Mouse (Mus musculus): ENCODE measurements around the gene Morc2a.

The Morc2a gene

DNA sequence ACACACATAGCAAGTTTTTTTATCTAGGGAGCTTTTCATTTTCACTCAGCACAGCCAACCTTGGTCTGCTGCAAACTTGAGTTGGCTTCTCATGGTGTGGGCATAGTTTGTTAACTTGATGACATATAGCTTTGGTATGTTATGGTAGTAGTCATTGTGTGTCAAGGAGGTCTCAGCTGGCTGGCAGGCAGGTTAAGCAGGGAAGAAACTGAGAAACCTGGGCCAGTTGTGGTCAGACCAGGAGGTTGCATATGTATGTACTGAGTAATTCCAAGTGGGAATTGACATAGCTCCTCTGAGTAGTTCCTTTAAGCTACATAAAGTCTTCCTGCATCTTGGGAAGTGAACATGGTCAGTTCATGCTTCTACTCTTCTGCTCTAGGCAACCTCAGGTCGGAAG is 35.2 kb downstream of the Morc2a start:
- DNase-seq (ENCODE audit: extremely low spot score, low spot score): no peak

DNA sequence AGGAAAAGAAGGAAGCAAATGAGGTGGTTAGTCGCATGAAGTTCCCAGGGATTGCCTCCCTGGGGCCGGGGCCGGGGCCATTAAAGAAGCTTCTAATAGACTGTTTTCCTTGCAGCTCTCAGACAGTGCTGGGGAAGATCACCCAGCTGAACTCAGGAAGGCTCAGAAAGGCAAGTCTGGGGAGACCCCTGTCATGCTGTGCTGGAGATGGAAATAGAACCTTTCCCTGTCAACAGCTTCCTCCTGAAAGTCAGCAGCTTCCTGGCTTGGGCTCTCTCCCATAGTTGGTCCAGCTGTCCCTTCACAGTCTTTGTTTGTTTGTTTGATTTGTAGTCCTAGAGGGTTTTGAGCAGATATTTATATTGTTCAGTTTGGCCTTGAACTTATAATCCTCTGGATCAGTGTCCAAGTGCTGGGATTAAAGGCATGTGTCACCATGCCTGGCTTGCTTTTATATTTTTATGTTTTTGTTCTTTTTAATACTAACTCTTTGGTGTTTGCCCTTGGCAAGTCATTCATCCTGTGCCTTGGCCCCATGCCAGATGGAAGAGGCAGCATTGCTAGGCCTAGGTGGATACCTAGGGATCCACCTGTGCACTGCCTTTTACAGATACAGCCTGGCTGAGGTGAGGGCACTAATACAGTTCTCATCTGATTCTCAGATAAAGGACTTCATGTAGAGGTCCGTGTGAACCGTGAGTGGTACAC is 35.9 kb downstream of the Morc2a start:
- DNase-seq (ENCODE audit: extremely low spot score, low spot score): no peak

DNA sequence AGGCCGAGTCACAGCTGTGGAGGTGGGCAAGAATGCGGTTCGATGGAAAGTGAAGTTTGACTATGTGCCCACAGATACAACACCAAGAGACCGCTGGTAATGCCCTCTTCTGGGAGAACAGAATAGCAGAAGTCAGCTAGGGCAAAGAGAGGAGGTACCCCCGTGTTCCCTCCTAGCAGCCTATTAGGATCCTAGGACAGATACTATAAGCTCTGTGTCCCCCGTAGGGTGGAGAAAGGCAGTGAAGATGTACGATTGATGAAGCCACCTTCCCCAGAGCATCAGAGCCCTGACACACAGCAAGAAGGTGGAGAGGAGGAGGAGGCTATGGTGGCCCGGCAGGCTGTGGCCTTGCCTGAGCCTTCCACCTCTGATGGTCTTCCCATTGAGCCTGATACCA is 36.4 kb downstream of the Morc2a start:
- no peak for DNase-seq (ENCODE audit: extremely low spot score, low spot score)

DNA sequence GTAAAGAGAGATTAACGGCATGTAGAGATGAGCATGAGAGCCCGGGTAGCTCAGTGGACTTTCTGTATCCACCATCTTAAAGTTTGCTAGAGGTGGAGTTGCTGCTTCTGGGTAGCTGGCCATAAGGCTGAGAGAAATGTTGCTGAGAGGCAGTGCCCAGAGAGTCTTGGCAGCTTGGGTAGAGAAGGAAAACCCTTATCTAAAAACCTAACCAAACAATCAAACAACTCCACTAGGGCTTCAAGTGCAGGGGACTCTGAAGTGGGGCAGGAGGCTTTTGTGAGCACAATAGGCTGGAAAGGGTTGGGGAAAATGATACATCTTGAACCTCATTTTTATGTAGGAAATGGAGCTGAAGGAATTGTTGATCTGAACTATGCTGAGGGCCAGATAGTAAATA is 37.3 kb downstream of the Morc2a start:
- DNase-seq (ENCODE audit: extremely low spot score, low spot score): no peak

DNA sequence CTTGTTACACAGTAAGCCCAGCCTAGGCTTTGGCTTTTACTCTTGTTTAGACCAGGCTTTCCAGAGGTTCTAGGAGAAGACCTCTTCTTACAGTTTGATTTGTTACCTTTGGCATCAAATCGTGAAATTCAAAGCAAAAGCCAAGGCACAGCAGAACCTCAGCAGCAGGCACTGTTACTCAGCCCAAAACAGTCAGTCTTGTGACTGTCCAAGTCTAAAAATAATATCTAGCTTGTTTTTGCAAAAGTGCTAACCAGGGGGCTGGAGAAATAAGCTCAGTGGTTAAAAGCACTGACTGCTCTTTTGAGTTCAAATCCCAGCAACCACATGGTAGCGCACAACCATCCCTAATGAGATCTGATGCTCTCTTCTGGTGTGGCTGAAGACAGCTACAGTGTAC is 37.9 kb downstream of the Morc2a start:
- DNase-seq (ENCODE audit: extremely low spot score, low spot score): no peak

DNA sequence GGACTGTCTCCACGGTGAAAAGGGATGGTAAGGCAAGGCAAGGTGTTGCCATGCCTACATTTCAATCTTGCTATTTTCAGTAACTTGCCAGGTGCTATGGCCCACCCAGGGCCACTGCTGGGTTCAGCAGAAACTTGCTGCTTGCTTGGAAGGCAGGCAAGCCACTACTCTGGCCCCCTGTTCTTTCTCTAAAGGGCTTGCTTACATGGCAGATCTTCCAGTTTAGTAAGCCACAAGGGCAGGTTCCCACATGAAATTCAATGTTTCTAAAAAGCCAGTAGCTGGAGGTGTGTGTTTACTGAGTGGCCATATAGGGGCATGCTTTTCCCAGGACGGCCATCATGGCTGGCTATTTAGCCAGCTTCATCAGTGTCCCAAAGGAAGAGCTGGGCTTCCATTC is 42.8 kb downstream of the Morc2a start:
- DNase-seq (ENCODE audit: extremely low spot score, low spot score): no peak

DNA sequence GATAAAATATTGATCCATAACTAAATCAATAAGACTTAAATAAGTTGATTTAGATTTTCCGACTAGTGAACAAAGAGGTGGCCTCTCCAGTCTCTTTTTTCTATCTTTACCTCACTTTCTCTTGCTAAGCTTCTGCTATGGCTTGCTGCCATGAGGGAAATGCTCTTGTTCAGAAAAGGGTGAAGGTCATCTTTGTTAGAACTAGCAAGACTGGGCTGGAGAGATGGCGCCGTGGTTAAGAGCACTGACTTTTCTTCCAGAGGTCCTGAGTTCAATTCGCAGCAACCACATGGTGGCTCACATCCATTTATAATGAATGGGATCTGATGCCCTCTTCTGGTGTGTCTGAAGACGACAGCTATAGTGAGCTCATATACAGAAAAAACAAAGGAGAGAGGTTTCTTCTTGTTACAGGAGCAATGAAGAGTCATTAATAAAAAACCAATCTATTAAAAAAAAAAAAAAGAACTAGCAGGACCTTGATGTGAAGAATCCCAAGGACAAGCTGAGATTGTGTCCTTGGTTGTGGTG is 47.2 kb downstream of the Morc2a start:
- DNase-seq (ENCODE audit: extremely low spot score, low spot score): no peak

DNA sequence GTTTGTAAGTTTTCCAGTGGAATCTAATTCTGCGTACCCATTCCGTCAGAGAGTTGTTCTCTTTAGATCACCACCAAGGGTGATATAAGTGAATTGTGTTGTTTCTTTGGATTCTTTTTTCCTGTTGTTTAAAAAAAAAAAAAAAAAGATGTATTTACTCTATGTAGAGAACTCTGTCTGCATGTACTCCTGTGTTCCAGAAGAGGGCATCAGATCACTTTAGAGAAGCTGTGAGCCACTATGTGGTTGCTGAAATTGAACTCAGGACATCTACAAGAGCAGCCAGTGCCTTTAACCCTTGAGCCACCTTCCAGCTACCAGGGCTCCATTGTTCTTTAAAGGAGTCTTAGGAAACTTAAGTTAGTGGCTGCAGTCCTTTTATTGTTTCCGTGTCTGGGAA is 48.5 kb downstream of the Morc2a start:
- no peak for DNase-seq (ENCODE audit: extremely low spot score, low spot score)

DNA sequence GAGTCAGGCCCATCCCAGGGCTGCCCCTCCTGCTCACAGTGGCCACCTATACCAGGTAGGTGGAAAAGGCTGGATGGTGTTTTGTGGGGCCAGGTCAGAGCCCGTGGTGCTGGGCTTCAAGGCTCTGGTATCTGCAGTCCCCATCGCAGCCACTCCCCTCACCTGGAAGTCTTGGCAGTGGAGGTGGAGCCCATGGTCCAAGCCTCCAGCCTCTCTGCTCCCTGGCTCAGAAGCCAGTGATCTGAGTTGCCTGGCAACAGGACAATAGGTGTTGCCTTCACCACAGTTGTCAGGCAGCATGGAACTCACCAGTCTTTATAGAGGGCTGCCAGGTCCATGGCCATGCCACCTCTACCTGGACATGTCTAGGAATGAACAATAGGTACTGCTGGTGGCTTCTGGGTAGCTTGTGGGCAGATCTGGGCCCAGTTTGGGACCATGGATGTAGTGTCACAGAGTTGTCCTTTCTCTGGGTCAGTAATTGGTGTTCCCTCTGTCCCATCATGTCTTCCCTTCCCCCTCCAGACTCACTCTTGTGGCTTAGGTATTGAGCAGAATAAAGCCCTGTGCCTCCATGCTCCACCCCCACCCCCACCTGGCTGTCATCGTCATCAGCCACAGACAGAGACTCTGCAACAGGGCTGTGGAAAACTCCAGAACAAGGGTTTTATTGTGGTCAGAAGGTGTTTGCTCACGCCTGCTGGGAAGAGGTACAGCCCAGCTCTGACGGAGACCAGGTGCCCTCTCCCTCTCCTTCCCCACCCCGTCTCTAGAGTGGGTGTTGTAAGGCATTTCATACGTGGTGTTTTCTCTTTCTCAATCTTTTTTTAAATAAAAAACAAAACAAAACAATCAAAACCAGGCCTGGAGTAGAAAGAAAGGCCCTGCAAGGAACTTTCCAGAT is 54.4 kb downstream of the Morc2a start:
- no peak for DNase-seq (ENCODE audit: extremely low spot score, low spot score)

DNA sequence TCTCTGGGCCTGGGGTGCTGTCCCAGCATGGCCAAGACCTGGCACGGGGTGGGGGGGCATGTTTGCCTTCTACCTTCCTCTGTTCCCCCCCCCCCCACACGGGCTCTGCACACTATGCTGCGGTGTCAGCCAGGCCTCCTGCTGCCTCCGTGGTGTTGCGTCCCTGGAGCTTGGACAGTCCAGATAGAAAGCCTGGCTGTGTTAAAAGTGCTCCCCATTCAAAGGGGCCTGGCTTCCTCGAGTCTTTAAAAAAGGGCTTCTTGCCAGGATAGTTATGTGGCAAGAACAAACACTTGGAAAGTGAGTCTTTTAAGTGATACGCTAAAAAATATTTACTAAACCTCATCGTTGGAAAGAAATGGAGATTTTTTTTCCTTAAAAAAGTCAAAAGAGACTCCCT is 55.4 kb downstream of the Morc2a start:
- DNase-seq (ENCODE audit: extremely low spot score, low spot score): no peak

DNA sequence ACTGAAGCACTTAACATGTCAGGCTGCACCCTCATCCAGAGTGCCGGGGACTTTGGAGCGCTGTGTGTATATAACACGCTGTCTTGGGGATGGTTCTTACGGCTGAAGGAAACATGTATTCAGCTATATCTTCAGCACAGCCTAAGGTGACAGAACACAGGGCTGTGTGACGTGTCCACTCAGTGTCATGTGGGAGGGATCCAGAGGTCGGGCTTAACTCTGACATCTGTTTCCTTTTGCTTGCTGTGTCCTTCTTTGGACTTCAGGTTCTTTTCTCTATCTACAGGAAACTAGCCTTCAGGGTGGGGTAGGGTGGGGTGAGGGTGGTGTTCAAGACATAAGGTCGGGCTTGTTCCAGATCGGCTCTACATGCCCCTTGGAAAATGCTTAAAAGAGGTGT is 58.1 kb downstream of the Morc2a start:
- DNase-seq (ENCODE audit: extremely low spot score, low spot score): no peak

DNA sequence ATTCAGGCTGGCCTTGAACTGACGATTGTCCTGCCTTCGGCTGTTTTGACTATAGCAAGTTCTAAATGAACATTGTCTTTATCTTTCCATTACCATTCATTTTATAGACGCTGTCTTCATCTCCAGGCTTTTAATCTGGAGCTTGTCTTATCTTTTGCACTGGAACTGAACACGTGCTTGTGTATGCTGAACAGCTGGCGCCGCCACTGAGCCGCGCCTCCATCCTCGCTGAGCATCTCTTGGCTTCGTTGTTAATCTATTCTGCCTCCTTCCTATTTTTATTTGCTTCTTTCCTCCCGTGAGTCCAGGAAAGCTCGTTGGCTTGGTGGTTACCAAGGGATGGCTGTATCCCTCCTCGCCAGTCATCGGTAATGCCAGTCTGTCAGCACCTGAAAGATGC is 61.2 kb downstream of the Morc2a start:
- DNase-seq (ENCODE audit: extremely low spot score, low spot score): no peak

DNA sequence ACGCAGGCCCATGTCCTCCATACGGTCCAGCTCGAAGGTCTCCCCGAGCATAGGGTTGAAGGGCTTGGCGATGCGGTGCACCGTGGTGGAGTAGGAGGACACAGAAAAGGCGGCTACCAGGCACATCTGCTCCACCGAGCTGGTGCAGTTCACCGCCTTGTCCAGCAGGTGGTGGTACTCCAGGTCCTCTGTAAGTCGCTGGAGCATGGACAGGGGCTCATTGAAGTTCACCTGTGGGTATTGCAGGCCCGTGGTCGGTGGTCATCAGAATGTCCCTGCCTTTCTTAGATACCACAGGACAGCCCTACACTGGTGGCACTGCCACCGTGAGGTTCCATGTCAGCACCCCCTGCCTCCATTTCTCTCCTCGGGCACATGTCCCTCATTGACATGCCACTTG is 65.5 kb downstream of the Morc2a start:
- peak; percentile 61 for DNase-seq (ENCODE audit: extremely low spot score, low spot score)

DNA sequence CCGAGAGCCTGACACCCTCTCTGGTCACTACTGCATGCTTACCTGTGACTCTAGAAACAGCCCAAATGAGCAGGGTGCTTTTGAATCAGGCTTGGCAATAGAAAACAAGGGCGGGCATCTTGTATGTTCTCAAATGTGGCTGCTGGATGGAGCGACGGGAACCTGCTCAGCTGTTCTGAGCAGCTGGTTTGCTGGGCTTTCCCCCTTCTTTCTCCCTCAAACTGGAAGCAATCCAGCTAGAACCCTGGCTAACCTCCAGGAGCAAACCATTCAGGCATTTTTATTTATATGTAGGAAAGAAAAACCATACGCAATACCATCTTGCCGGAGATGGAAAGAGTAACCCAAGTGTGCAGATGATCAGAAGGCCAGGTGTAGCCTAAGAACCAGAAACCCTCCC is 67.7 kb downstream of the Morc2a start:
- no peak for DNase-seq (ENCODE audit: extremely low spot score, low spot score)

DNA sequence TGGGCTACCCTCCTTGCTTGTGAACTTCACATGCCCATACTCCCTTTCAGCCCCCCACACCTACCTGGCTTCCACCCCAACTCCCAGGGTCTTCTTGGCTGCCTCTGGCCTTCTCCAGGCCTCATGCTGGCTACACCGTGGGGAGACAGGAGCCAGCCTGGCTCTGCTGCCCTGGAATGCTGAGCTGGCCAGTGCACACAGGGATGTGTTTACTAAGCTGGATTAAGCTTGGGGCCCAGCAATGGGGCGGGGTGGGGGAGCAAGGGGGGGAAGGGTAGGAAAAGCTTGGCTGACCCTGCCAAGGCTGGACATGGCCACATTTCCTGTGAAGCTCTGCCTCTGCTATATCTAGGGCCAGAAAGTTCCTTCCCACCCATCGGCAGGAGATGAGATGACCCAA is 73.0 kb downstream of the Morc2a start:
- DNase-seq (ENCODE audit: extremely low spot score, low spot score): no peak

DNA sequence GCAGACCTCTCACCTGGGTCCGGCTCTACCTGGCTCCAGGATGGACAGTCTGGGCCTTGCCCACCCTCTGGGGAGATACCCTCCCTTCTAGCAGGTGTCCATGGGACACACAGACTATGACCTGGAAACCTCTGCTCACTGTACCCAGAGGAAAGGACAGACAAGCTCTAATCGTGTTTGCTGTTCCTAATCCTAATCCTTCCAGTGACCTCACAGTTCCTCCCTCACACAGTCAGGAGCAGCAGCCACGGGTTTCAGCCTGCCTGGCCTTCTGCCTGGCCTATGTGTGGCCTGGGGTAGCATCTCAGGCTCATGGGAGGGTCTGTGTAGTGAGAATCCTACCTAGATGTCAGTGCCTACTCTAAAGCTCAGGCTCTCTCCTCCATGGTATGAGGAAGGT is 73.9 kb downstream of the Morc2a start:
- DNase-seq (ENCODE audit: extremely low spot score, low spot score): no peak

DNA sequence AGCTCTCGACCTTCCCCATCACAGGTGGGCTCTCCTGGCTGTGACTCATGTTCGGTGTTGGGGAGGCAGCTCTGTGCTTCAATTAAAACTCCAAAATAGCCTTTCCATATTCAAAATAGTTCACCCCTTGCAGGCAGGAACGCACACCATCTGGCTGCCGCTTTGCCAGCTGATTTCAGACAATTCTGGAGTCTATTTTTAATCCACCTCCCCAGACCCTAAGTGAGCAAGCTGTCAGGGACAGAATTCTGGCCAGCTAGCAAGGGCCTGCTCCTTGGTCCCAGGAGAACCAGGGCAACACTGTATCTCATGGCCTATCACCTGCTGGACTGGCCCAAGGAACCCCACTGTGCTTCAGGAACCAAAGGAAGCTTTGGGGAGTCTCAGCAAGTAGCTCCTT is 74.9 kb downstream of the Morc2a start:
- DNase-seq (ENCODE audit: extremely low spot score, low spot score): no peak

DNA sequence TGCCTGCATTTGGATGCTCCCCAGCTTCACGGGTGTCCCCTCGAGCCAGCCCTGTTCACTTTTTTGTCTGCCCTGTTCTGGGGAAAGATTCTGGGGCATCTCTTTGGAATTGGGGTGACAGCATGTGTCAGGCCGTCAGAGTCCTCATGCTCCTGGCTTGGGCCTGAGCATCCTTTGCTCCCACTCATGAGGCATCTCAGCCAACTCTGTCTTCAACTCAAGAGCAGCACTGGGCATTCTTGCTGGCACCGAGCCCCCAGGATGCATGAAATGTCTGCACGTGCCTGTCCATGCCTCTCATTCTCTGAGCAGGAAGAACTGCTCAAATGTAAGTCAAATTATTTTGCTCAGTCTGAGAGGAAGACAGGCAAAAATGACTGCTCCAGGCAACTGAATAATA is 75.7 kb downstream of the Morc2a start:
- DNase-seq (ENCODE audit: extremely low spot score, low spot score): no peak

DNA sequence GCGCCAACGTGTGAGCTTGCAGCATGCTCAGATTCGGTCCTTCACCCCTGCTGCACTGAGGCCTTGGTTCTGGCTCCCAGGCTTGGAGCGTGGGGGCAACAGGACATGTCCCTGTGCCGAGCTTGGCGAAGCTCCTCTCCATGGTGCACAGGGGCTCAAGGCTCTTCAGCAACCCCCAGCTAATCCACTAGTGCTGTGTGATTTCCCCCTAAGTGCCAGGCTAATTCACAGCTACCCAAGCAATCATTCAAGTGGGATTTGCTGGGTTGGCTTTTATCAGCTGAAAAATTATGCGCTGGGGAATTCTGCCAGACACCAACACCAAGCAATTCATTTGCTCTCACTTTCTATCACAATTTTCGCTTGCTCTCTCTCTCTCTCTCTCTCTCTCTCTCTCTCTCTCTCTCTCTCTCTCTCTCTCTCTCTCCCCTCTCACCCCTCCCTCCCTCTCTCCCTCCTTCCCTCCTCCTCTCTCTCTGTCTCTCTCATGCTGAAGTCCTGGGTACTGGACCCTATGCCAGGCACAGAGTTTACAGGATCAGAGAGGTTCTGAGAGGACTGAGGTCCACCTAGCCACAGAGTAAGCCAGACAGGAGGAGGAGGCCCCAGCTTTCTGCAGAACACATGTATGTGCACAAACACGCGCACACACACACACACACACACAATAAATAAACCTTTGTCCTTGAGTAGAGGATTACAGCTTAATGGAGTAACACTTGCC is 76.5 kb downstream of the Morc2a start:
- DNase-seq (ENCODE audit: extremely low spot score, low spot score): no peak

DNA sequence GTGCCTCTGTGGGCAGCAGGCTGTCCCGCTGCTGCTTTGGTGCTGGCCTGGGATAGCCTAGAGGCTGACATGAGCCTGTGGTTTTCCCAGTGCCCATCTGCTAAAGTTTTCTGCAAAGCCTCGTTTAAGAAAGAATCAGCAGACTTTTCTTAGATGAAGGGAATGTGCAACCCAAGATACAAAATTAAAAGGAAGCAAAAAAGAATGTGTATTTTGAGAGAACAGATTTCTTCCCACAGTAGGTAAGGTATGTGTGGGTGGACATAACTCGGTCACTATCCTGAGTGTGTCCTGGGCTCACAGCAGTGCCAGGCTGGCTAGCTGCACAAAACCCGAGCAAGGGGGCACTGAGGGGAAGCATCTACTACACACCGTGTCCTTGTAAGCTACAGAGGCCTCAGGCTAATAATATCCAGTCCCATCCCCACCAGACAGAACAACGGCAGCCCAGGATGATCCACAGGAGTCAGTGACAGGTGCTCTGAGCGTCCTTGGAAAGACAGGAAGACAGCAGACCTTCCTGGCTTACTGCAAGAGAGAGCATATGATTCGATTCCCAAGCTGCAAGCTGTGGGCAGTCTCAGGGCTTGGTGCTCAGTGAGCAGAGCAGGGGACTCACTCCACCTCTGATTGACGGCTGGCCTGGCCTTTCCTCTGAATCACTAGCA is 78.6 kb downstream of the Morc2a start:
- DNase-seq (ENCODE audit: extremely low spot score, low spot score): no peak

DNA sequence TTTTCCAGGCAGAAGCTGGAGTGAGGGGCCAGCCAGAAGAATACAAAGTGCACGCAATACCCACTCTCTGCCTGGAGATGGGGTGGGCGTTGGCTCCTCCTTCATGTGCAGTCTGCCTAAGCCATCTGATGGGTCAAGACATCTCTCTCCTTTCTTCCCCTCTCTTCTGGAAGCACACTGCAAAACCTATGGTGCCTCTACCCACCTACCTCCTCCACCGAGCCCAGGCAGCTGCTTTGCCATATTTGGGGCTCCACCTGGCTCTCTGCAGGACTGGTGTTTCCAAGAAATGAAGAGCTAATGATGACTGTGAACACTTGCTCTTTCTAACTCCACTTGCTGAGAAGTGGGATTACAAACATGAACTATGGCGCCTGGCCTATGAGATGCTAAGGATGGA is 82.5 kb downstream of the Morc2a start:
- no peak for DNase-seq (ENCODE audit: extremely low spot score, low spot score)

Measured in neural tube, embryonic 10.5 days (tissue).